Mouse (Mus musculus): ENCODE data around the gene Tmem108. TPM values are rescaled to one million over a fixed set of nuclear protein-coding genes. Genes with fewer than 3 reads are reported as not detected.

The Tmem108 gene
- polyA plus RNA-seq, 1 experiment from 2014 or later: 66.1 TPM

DNA sequence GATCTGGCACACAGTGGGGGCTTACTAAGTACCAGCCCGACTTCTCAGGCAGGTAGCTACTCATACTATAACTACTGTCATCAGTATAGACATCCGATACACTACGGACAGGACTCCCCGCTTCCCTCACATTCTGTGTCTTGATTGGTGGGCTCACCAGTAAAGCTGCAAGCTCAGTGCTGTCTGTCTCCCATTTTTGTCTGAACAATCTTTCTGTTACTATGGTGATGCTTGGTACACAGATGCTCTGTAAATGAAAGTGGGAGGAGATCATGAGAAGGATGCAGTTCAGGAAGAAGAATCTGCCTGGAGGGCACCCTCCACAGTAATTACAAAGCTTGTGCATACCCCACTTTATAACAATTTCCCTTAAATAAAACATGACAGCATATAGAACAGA, 176.8 kb downstream of the Tmem108 start:
- H3K9ac ChIP-seq: no peak overlapping the region
- no peaks in the 10 kb centered on the region for H3K27me3 ChIP-seq (replicated peaks)
- H3K27ac ChIP-seq (replicated peaks): no peak overlapping the region
- WGBS: 86% methylated on average over 4 of the region's 4 CpGs
- peaks cover 23% of the 10 kb centered on the region for H3K4me1 ChIP-seq
- no peak for ATAC-seq (ENCODE audit: extremely low read depth, insufficient number of reproducible peaks, low FRiP score, low TSS enrichment)
- 0 out of 2 replicates have a peak, but pooled peaks cover 3% of the 10 kb centered on the region for H3K36me3 ChIP-seq
- no peak overlapping the region for H3K4me2 ChIP-seq
- H3K4me3 ChIP-seq: no peak overlapping the region
- H3K9me3 ChIP-seq: no peaks in the 10 kb centered on the region

DNA sequence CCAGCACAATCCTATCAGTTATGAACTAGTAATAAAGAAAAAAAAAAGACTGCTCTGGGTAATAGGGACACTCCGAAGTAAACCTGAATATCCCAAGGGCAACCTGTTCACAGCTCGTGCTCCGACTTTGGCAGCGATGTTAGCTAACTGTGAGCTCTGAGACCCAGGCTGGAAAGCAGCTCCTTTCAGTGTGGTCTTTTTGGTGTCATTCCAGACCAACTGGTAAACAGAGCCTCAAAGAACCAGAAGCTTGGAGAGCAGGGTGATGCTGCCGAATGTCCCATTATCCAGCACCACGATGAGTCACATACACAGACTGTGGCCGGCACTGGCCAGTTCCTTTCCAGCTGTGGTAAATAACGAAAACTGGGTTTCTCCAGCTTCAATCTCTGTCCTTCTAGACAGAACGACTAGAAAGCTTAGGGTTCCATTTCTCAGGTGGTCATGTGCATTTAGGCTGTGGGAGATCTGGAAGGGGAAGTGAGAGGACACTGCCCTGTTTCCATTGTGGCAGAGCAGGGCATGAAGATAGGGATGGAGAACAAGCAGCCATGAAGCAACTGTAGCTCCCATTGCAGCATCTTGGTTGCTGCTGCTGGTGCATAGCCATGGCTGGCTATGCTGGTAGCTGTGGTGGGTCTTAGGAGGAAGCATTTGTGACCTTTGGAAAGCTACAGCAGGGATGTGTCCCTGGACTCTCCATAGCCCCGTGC, 179.2 kb downstream of the Tmem108 start:
- H3K4me2 ChIP-seq: no peak overlapping the region
- no peak for ATAC-seq (ENCODE audit: extremely low read depth, insufficient number of reproducible peaks, low FRiP score, low TSS enrichment)
- H3K9ac ChIP-seq: no peak overlapping the region
- peaks cover 44% of the 10 kb centered on the region for H3K4me1 ChIP-seq
- 0 out of 2 replicates have a peak overlapping the region, but pooled peaks have one; percentile 20 for H3K27ac ChIP-seq (replicated peaks)
- no peak overlapping the region for H3K4me3 ChIP-seq
- H3K9me3 ChIP-seq: no peaks in the 10 kb centered on the region
- no peaks in the 10 kb centered on the region for H3K27me3 ChIP-seq (replicated peaks)
- 82% methylated on average over 10 of the region's 10 CpGs for WGBS
- H3K36me3 ChIP-seq: 0 out of 2 replicates have a peak, but pooled peaks cover 3% of the 10 kb centered on the region

DNA sequence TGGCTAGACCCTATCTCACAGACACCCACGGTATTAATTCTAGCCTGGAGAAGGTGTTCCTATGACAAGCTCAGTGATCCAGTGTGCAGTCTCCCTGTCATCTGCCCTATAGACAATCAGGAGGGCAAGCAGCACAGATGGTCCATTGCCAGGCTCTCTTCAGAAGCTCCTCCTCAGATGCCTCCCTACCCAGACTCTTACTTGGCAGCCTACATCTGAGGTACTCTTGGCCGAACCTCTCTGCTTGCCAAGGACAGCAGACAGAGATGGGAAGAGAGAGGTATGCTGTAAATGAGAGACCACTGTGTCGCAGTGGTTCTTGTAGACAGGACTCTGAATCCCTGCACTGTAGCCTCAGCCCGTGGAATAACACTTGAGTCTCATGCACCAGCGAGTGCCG, 181.0 kb downstream of the Tmem108 start:
- Histone ChIP-seq H3K4me1 (peaks cover 54% of the 10 kb centered on the region), H3K9me3 (0 out of 2 replicates have a peak, but pooled peaks cover 3% of the 10 kb centered on the region), H3K4me3 (no peak overlapping the region), H3K27ac (replicated peaks) (peak overlapping the region; percentile 82), H3K27me3 (replicated peaks) (no peaks in the 10 kb centered on the region), H3K36me3 (peaks cover 3% of the 10 kb centered on the region; the same call in 1 of the 2 replicates), H3K9ac (no peak overlapping the region), H3K4me2 (no peak overlapping the region)
- ATAC-seq (ENCODE audit: extremely low read depth, insufficient number of reproducible peaks, low FRiP score, low TSS enrichment): no peak
- WGBS: 80% methylated on average over 6 of the region's 6 CpGs

DNA sequence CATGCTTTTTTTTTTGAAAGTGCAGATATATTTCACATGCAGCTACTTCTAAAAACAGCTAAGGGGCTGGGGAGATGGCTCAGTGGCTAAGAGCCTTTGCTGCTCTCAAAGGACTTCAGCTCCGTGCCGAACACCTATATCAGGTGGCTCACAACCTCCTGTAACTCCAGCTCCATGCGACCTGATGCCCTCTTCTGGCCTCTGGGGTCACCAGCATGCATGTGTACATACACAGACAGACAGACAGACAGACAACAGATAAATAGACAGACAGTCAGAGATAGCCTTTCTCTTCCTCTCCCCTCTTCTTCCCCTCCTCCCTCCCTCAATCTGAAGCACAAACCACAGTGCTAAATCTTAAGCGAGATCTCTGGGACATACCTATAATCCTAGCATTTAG, 181.5 kb downstream of the Tmem108 start:
- 0 out of 2 replicates have a peak, but pooled peaks cover 3% of the 10 kb centered on the region for H3K9me3 ChIP-seq
- H3K4me3 ChIP-seq: no peak overlapping the region
- H3K4me1 ChIP-seq: peaks cover 58% of the 10 kb centered on the region
- no peaks in the 10 kb centered on the region for H3K27me3 ChIP-seq (replicated peaks)
- H3K36me3 ChIP-seq: peaks cover 3% of the 10 kb centered on the region; the same call in 1 of the 2 replicates
- H3K27ac ChIP-seq (replicated peaks): peak overlapping the region; percentile 82
- no peak overlapping the region for H3K4me2 ChIP-seq
- ATAC-seq (ENCODE audit: extremely low read depth, insufficient number of reproducible peaks, low FRiP score, low TSS enrichment): no peak
- WGBS: 76% methylated on average over 4 of the region's 4 CpGs
- H3K9ac ChIP-seq: no peak overlapping the region

DNA sequence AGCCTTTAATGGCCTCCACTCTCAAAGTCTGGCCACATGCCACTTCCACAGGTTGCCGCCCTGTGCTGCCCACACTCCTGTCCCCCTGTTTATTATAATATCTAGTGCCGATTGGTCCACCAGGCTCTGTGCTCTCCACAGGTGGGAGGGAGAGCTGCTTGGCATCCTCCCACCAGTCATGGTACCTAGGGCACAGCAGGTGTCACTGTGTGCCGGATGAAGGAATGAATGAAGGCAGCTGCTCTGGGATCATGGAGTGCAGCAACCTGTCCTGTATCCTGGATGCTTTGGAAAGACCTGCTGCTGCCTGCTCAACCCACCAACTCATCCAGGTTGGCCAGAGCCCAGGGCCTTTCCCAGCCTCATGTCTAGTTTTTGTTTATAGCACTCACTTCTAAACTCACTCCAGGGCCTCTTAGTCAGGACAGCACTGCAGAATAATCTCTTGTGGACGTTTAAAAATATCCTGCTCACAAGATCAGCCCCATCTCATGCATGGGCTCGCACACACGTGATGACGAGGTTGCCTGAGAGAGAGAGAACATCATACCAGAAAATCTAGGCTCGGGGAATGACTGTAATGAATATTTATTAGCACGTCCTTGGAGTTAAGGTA, 182.1 kb downstream of the Tmem108 start:
- Histone ChIP-seq H3K27ac (replicated peaks) (peak overlapping the region; percentile 82), H3K9me3 (0 out of 2 replicates have a peak, but pooled peaks cover 3% of the 10 kb centered on the region), H3K9ac (no peak overlapping the region), H3K4me2 (no peak overlapping the region), H3K4me1 (peaks cover 65% of the 10 kb centered on the region), H3K4me3 (no peak overlapping the region), H3K27me3 (replicated peaks) (no peaks in the 10 kb centered on the region), H3K36me3 (peaks cover 3% of the 10 kb centered on the region; the same call in 1 of the 2 replicates)
- no peak; the same call in 1 of the 2 replicates for ATAC-seq (ENCODE audit: extremely low read depth, insufficient number of reproducible peaks, low FRiP score, low TSS enrichment)
- 60% methylated on average over 9 of the region's 9 CpGs for WGBS

DNA sequence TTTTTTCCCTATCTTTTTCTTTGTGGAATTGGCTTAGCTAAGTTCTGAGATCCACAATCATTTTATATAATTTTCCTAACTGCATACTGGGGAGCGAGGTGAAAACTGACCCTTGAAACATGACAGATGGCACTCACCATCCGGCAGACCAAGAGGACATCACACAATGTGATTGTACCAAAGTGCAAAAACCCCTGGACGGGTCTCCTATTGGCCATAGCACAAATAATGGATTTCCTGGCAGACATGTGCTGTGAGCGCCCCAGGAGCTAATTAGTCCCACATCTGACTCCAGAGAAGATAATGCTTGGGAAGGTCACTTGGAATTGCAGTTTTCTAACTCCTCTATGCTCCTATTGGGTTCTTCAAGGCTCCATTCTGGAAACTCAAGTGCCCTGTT, 183.9 kb downstream of the Tmem108 start:
- H3K9ac ChIP-seq: no peak overlapping the region

DNA sequence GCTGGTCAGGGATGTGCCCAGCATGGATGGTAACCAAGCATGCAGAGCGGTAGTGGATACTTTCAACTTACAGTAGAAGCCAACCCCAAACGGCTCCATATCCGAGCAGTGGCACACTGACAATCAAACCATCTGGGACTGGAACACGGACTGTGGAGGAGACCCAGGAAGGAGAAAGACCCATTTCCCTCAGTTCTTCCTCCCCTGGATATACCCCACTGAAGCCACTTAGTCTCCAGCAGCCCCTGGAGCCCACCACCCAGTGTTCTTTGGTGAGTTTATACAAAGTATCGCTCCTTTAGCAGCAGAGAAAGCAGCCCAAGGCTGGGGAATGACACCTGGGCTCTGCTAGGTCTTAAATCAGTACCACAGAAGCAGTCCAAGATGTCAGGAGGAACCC, 184.5 kb downstream of the Tmem108 start:
- no peak overlapping the region for H3K9ac ChIP-seq
- H3K36me3 ChIP-seq: peaks cover 3% of the 10 kb centered on the region; the same call in 1 of the 2 replicates
- ATAC-seq (ENCODE audit: extremely low read depth, insufficient number of reproducible peaks, low FRiP score, low TSS enrichment): no peak
- no peak overlapping the region for H3K27ac ChIP-seq (replicated peaks)
- WGBS: 82% methylated on average over 5 of the region's 5 CpGs
- no peak overlapping the region for H3K4me2 ChIP-seq
- peaks cover 64% of the 10 kb centered on the region for H3K4me1 ChIP-seq
- 0 out of 2 replicates have a peak, but pooled peaks cover 3% of the 10 kb centered on the region for H3K9me3 ChIP-seq
- no peaks in the 10 kb centered on the region for H3K27me3 ChIP-seq (replicated peaks)
- no peak overlapping the region for H3K4me3 ChIP-seq

More for the DNA sequence above, 183.9 kb downstream of the Tmem108 start:
- WGBS: 72% methylated on average over 4 of the region's 4 CpGs
- Histone ChIP-seq H3K36me3 (peaks cover 3% of the 10 kb centered on the region; the same call in 1 of the 2 replicates), H3K27ac (replicated peaks) (no peak overlapping the region), H3K9me3 (0 out of 2 replicates have a peak, but pooled peaks cover 3% of the 10 kb centered on the region), H3K4me3 (no peak overlapping the region), H3K27me3 (replicated peaks) (no peaks in the 10 kb centered on the region), H3K4me1 (peaks cover 67% of the 10 kb centered on the region), H3K4me2 (no peak overlapping the region)
- no peak for ATAC-seq (ENCODE audit: extremely low read depth, insufficient number of reproducible peaks, low FRiP score, low TSS enrichment)

DNA sequence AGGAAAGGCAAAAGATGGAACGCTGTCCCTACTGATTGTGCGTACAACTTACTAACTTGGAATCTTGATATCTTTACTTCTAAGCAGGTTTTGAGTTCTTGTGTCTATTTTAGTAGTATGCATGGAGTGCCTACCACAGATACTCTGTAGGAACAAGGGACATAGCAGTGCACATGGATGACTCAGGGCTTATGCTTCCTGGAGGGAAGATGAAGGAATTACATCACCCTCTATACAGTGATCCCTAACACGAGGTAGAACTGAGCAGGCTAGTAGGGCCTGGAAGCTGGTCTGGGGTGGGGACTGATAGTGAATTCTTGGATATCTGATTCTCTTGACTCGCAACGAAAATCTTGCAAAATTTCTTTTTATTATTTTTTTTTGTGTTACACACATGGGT, 185.7 kb downstream of the Tmem108 start:
- Histone ChIP-seq H3K36me3 (peaks cover 3% of the 10 kb centered on the region; the same call in 1 of the 2 replicates), H3K4me3 (no peak overlapping the region), H3K9me3 (0 out of 2 replicates have a peak, but pooled peaks cover 3% of the 10 kb centered on the region), H3K4me2 (no peak overlapping the region), H3K27ac (replicated peaks) (no peak overlapping the region), H3K9ac (no peak overlapping the region), H3K27me3 (replicated peaks) (no peaks in the 10 kb centered on the region), H3K4me1 (peaks cover 61% of the 10 kb centered on the region)
- ATAC-seq (ENCODE audit: extremely low read depth, insufficient number of reproducible peaks, low FRiP score, low TSS enrichment): no peak
- 78% methylated on average over 5 of the region's 5 CpGs for WGBS

DNA sequence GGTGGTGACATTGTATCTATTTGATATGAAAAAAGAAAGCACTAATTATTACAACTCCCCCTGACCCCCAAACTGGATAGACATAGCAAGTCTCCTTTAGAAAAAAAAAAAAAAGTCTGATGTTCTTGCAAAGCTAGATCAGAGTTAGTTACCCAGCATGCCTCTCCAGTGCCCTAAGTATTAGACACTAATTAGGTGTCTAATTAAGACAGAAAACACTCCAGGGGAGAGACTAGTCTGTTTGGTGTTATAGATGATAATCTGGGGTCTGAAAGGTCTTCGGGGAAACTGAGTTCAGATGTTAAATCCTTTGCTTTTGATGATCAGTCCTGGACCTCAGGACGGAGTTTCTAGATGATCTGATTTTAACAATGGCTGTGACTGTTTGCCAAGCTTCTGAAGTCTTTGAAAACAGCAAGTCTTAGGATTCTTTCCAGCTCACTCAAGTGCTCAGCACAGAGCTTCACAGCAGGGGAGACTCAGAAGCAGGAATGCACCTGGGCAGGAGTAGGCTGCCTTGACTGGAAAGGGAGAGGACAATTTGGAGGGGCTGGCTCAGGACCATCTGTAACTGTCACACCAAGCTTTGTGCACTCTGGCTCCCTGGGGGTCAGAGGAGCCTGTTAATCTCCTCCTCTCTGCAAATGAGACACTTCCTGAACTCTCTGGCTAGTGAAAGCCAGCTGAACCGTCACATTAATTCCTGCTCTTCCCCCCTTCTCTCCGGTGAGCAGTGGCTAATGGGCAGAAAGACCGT, 187.5 kb downstream of the Tmem108 start:
- 29% methylated on average over 5 of the region's 5 CpGs for WGBS
- H3K4me3 ChIP-seq: no peak overlapping the region
- H3K9me3 ChIP-seq: 0 out of 2 replicates have a peak, but pooled peaks cover 3% of the 10 kb centered on the region
- no peak for ATAC-seq (ENCODE audit: extremely low read depth, insufficient number of reproducible peaks, low FRiP score, low TSS enrichment)
- H3K27ac ChIP-seq (replicated peaks): no peak overlapping the region
- no peaks in the 10 kb centered on the region; the same call in 1 of the 2 replicates for H3K36me3 ChIP-seq
- H3K4me1 ChIP-seq: peaks cover 50% of the 10 kb centered on the region
- no peak overlapping the region for H3K9ac ChIP-seq
- H3K4me2 ChIP-seq: no peak overlapping the region
- no peaks in the 10 kb centered on the region for H3K27me3 ChIP-seq (replicated peaks)

DNA sequence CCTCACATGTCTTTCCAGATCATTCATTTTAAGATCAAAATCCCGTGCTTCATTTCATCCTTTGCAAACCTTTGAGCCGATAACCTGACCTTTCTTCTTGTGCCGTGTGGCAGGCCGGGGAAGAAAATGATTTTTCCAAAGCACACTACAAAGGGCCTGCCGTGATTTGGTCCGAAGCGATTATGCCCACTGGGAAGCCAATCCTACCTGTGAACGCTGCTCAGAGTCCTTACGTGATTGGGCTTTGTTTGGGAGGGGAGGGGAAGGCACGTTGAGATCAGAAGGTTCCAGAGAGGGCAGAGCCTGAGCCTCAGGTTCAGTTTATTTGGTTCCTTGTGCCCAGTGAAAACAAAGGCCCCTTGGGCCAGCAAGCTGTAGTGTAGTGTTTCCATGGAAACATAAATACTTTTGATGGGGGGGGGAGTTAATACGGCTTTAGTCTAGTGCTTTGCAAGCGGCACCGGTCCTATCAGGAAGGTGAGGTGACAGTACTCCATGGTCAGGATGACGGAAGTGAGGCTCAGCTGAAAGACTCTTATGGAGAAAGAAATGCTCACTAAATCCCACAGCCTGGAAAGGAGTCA, 191.4 kb downstream of the Tmem108 start:
- peaks cover 29% of the 10 kb centered on the region for H3K4me1 ChIP-seq
- no peak overlapping the region for H3K9ac ChIP-seq
- no peak overlapping the region for H3K4me3 ChIP-seq
- no peaks in the 10 kb centered on the region for H3K27me3 ChIP-seq (replicated peaks)
- ATAC-seq (ENCODE audit: extremely low read depth, insufficient number of reproducible peaks, low FRiP score, low TSS enrichment): no peak
- WGBS: 77% methylated on average over 14 of the region's 14 CpGs
- no peaks in the 10 kb centered on the region for H3K36me3 ChIP-seq
- H3K9me3 ChIP-seq: no peaks in the 10 kb centered on the region
- no peak overlapping the region for H3K4me2 ChIP-seq
- H3K27ac ChIP-seq (replicated peaks): no peak overlapping the region

DNA sequence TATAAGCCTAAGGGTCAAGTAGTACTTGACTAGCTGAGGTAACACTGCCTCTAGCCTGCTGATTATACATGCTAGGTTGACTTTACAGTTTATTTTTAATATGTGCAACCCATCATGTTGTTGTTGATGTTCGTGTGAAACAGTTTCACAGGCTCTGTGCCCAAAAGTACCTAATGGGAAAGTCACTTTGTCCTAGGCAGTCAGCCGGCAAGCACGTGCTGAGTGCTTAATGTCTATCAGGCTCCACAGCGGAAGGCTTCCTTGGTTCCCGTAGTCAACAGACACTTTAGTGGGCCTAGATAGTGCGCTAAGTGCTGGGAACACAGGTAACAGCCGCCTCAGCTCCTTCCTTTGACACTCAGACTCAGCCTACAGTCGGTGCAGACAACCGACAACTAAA, 192.7 kb downstream of the Tmem108 start:
- Histone ChIP-seq H3K27me3 (replicated peaks) (no peaks in the 10 kb centered on the region), H3K9me3 (no peaks in the 10 kb centered on the region), H3K4me2 (no peak overlapping the region), H3K4me3 (no peak overlapping the region), H3K27ac (replicated peaks) (0 out of 2 replicates have a peak overlapping the region, but pooled peaks have one; percentile 5), H3K36me3 (no peaks in the 10 kb centered on the region), H3K9ac (no peak overlapping the region), H3K4me1 (peaks cover 29% of the 10 kb centered on the region)
- no peak for ATAC-seq (ENCODE audit: extremely low read depth, insufficient number of reproducible peaks, low FRiP score, low TSS enrichment)
- 57% methylated on average over 9 of the region's 9 CpGs for WGBS

Measured in heart, embryonic 13.5 days (tissue).